Mouse (Mus musculus): ENCODE measurements at regions not wholly inside any gene's neighbourhood (a gene's known extent, or its start where the extent isn't known, plus 50 kb on each side); places are given as distances from the start of the nearest gene placed in this dataset.

DNA sequence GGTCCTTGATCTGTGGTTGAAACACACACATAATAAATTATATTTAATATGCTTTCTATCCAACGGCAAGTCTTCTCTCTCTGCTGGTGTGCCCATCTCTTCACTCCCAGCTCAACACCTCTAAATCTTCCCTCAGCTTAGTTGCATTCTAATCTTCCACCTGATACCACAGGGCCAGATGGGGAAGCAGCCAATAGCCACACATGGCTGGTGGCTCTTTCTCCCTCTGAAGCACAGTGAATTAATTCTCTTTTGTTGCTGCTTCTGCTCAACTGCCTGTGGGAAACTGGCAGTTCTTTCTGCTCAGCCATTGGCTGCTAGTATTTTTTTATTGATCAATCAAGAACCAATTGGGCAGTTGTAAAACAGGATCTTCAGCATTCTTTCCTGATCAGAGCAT is 750.0 kb downstream of the Serpinb8 start:
- DNase-seq (ENCODE audit: low spot score in 2 of 2), result no peak

DNA sequence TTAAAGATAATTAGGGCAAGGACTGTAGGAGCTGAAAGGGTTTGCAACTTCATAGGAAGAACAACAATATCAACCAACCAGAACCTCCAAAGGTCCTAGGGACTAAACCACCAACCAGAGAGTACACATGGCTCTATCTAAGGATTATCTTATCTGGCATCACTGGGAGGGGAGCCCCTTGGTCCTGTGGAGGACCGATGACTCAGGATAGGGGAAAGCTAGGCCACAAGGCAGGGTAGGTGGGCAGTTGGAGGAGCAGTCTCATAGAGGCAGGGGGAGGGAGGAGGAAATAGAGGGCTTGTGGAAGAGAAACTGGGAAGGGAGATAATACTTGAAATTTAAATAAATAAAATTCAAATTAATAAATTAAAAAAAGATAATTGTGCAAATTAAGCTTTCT is 751.5 kb downstream of the Serpinb8 start:
- no peak for DNase-seq (ENCODE audit: low spot score in 2 of 2)

DNA sequence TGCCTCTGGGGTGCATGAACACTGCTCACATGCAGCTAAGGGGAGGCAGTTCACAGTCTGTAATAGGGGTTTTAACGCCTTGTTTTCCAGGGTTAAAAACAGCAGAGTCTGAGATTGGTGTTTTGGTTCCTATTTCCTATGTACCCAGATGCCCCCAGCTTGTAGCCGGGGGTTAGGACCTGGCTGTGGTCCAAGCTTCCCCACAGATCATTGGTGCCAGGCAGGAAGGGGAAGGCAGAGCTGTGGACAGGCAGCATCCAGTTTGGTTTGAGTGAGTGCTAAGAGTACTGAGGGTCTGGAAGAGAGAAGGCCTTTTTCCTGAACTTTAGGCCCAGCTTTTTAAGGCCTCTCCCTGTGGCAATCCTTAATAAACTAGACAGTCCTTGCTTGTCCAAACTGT is 774.0 kb downstream of the Serpinb8 start:
- no peak for DNase-seq (ENCODE audit: low spot score in 2 of 2)

DNA sequence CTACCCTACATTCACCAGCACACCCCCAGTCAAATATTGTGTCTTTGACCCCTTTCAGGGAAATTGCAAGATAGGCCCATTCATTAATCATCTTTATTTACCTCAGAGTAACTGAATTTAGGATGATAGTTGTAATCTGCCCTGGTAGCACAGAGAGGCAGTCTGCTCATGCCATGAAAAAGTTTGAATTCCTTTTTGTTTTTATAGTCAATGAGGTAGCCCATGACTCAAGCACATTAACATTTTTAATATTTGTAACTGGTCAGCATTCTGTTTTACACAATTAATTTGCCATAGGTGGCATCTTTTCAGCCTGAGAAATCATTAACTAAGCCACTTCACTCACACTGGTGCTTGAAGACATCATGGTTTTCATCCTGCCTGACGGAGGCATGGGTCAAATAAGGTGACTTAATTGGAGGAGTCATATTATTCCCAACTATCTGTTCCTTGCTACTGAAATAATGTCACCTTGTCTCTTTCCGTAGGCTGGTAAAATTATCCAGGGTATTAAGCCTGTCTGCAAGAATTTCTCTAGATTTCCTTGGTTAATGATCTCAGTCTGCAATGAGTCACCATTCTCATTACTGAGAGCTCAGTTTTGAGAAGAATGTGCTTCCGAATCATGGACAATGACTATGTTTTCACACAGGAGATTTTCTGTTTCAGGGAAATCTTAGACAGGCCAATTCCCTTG is 780.2 kb downstream of the Serpinb8 start:
- DNase-seq (ENCODE audit: low spot score in 2 of 2), result no peak

DNA sequence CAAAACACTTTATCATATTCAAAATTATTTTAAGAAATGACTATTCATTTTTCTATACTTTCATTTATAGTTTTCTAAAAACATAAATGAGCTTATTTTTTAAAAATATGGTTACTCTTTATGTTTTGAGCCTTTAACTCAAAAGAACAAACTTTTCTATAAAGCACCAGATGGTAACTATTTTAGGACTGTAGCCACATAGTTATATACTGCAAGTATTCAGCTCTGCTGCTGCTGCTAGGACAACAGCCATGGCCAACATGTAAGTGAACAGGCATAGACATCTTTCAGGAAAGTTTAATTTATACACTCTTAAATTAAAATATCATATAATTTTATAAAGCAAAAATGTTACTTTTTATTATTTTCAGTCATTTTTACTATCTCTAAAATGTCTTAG is 800.1 kb downstream of the Serpinb8 start:
- no peak for DNase-seq (ENCODE audit: low spot score in 2 of 2)

DNA sequence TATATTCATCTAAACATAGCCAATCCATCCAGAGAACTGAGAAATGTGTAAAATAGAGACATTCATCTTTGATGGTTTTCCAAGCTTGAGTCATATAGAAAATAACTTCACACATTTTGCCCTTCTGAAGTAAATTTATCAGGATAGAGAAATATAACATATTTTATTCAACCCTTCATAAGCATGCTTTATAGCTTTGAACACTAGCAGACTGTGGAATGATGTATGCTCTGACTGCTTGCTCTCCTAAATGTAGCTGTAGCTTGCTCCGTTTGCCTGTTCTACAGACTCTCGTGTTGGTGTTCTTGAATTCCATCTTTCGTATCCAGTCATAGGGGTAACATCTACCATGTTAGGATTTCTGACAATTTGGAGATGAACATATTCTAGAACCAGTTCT is 800.7 kb downstream of the Serpinb8 start:
- DNase-seq (ENCODE audit: low spot score in 2 of 2), result no peak

DNA sequence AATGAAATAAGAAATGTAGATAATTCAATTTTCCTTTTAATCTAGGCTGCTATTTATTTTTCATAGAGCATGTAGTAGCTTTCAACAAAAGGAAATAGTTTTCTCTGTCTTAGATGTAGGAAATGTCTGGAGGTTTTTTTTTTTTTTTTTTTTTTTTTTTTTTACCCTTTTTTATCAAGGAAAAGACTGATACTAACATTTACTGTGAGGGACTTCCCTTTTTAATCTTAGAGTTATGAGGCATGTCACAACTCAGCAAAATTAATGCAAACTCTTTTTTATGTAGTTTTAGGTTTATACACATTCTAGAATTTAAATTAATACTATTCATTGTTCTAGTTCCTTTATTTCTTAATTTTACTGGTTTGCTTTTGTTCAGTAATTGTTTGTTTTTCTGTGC is 850.0 kb downstream of the Serpinb8 start:
- DNase-seq (ENCODE audit: low spot score in 2 of 2), result no peak

DNA sequence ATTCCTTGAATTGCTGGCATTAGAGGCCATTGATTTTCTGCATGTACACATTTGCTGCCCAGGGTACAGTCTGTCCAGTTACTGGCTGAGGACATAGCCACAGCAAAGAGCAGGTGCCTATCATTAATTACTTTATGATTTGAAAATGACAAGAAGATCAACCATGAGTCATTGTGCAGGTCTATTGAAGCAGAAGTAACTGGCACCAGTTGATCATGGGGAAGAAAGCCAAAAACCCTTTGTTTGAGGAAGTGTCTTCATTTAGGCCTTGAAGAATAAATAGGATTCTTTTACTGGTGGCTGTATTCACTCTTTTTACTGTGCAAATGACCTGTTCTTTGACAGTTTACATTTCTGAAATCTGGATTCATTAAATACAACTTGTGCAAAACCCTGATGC is 863.0 kb downstream of the Serpinb8 start:
- DNase-seq (ENCODE audit: low spot score in 2 of 2), result no peak

DNA sequence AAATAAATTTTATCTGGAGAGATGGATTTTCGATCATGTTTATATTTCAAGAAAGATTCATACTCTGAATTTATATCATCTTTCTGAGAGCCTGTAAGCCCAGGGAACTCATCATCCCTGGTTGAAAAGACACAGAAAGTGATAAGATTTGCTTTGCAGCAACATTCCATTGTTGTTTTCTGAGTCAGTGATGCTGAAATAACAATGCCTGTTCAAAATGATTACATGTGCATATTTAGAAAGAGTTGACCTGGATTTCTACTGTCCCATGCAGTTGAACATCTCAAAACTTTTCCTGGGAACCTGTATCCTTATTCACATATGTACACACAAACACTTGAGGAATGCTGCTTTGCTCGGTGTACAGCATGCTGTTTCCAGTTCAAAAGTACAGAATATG is 882.2 kb downstream of the Serpinb8 start:
- DNase-seq (ENCODE audit: low spot score in 2 of 2), result no peak

DNA sequence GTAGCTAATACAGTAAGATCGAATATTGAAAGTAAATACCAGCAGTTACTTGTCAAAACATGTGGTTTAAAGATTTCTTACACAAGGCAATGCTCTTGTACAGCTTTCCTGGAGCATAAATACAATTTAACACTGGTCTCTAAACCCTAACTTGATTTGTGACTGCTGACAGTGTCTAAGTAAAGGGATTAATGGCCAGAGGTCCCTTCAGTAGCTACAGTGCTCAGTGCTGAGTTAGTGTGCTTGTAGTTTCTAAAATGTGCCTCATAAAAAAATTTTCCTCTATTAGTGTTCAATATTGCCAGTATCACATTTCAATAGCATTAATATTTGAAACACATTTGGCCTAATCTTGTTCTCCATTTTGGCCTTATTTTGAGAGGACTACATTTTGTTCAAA is 909.0 kb downstream of the Serpinb8 start:
- DNase-seq (ENCODE audit: low spot score in 2 of 2), result no peak

DNA sequence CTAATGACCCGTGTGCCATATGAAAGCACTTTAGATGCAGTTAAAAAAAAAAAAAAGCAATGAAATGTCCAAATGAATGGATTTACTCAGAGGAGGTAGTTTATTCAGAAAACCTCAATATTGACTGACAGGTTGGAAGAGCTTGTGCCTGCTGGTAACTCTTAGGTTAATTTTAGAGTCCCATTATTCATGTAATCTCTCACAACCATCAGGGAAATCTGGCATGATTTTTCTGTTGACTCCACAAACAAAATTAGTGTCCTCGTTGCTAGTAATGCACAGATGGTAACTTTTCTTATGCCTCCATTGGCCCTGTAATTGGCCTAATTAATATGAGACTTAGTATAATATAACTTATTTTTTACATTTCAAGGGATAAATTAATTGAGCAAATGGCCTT is 937.6 kb downstream of the Serpinb8 start:
- DNase-seq (ENCODE audit: low spot score in 2 of 2), result no peak

DNA sequence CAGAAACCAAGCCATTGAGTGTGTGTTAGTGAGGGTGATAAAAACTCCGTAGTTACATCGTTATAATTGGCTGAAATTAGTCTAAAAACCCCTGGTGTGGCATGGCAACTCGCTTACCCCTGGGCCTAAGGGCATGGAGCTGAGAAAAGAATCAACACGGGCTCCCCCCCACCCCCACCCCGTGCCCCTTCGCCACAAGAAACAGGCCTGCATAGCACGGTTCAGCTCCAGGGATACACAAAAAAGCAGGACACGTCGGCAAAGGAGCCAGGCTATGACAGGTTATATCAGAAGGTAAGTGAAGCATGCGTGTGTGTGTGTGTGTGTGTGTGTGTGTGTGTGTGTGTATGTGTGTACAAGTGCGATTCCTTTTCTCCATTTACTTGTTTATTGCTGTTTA is 948.4 kb downstream of the Serpinb8 start:
- DNase-seq (ENCODE audit: low spot score in 2 of 2), result no peak

DNA sequence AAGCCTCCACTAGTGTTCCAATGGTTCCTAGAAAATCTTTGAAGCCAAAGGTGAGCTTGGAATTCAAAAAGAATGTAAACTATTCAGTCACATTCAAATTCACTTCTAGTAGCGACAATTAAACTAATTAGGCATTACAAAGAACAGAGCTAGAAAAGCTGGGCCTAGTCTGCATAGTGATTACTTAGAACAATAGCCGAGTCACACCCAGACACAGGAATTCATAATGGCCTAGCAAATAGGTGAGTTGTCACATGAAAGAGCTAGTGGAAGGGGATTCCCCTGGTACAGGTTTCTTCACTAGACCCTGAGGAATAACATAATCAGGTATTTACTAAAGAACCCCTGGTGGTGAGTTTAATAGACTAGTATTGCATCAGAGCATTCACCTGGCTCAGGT is 958.9 kb downstream of the Serpinb8 start:
- DNase-seq (ENCODE audit: low spot score in 2 of 2), result no peak

DNA sequence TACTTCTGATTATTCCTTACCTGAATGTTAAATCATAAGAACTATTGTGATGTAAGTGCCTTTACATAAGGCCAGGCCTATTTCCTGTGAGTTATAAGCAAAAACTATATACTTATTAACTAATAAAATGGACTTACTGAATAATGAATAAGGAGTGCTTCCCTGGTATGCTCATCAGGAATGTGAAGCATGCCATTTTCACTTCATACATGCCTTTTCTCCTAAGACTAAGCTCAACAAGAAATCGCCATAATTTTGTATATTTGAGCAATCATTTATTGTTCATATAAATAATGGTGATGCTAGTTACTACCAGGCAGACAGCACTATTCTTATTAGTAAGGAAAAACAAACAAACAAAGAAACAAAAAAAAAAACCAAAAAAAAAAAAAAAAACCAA is 969.1 kb downstream of the Serpinb8 start:
- no peak for DNase-seq (ENCODE audit: low spot score in 2 of 2)

DNA sequence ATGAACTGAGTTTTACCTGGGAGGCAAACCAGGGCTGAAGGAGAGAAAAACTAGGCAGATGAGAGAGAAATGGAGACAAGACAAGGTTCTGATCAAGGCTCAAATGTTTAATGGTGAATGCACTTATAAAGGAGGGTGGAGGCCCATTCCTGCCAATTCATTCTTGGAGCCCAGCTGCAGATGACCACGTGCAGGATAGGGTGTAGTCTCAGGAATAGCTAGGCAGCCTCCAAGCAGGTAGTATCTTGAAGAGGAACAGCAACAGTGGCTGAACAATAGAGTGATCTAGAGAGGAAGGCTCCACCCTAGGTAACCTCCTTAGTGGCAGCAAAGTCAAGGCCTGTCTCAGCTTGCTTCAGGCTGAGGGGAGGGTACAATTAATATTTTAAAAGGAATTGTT is 973.2 kb downstream of the Serpinb8 start:
- no peak for DNase-seq (ENCODE audit: low spot score in 2 of 2)

DNA sequence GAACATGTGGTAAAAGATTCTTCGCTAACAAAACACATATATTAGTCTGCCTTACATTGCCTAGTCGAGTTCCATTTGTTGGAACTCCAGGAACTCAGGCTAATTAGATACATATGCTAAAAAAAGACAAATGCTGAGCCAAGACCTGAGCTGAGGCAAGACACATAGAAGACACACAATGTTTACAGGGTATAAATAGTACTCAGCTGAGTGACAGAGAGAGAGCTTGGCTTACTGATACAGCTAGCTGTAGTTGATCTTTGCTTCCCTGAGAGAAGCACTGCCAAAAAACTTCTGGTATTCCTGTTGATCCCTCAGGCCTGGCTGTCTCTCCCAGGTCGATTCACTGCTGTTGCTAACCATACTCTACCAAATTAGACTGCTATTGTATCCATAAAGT is 982.2 kb downstream of the Serpinb8 start:
- DNase-seq (ENCODE audit: low spot score in 2 of 2), result peak; percentile 49 to 62

DNA sequence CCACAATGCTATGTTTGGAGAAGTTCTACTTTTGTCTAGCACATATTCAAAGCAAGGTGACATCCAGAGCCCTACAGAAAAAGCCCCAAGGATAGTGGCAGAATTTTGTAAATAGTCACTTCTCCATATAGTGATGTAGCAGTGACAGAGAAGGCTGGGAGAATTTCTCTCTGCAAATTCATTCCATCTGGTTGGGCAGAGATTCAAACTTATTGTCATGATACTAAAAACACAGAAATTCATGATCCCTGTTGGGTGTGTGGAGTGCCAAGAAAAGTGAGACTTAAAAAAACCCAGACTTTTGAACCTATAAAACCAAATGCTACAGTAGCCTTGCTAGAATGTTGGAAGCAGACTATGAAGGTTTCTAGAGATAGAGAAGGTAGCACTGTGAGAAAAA is 983.0 kb downstream of the Serpinb8 start:
- no peak for DNase-seq (ENCODE audit: low spot score in 2 of 2)

DNA sequence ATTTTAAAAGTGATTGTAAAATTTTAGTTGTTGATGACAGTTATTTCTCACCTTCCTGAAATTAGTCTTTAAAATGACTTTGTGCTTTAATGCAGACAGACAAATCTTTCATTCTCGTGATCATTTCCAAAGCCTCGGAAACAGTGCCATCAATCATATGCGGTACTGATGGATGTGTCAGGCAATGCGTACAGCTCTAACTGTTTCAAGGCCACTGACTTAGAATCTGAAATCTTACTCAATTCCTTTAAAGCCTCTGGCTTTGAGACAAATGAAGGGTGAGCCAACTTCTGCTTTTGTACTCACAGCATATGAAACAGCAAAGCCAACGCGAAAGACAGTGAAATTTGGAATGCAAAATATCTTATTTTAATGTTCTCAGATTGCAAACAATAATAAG is 987.0 kb downstream of the Serpinb8 start:
- no peak for DNase-seq (ENCODE audit: low spot score in 2 of 2)

DNA sequence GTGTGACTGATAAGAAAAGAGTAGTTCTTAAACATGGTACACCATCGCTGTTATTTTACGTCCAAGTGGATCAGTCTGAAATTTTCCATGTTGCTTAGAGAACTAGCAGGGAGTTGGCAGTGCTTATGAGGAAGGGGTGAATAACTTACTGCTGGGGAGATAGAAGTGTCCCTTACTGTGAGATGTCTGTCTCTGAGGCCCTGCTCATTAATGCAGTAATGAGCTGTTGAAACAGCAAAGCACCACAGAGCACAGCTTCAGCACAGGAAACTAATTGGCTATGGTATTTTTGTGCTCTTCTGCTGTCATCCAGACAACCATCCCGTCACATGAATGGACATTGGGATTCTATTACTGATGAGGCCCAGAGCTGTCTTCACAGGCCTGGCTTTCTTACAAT is 988.0 kb downstream of the Serpinb8 start:
- DNase-seq (ENCODE audit: low spot score in 2 of 2), result no peak

DNA sequence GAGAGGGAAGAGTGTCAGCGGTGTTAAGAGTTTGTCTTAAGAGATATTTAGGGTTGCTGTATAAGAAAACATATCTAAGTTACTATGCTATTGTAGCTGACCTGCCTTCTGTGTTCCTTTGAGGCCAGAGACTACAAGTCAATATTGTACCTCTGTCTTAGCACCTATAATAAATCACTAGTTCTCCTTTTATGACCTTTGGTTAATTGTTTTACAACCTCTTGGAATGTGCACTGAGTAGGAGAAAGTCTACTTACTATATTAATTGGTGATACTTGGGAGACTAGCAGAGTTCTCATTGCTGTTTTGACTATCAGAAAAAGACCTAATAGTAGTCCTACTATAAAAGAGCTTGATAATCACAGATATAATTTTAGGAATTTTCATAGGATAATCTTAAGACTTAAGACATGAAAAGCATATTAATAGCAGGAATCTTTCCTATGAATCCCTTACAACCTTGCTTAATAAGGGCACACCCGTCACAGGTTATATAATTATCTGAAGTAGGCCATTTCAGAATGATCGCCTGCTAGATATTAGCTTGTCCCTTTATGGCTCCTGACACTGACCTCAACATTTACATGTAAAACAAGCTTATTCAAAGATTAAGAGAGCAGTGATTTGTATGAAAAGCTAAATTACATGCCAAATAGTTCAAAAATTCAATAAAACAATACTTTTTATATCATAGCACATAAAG is 1003.1 kb downstream of the Serpinb8 start:
- no peak for DNase-seq (ENCODE audit: low spot score in 2 of 2)

DNA sequence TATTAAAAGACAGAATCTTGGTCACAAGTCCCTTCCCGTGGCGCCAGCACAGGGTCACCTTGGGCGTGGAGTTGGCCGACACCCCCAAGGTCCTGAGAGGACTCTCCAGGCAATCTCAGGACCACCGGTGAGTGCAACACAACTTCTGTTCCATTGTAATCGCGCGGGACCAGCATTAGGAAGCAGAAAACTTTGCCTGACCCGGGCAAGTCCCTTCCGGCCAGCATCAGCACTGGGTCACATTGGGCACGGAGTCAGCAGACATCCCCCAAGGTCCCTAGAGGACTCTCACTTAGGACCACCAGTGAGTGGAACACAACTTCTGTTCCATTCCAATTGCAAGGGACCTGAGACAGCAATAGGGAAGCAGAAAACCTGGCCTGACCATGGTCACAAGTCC is 1007.3 kb downstream of the Serpinb8 start:
- DNase-seq (ENCODE audit: low spot score in 2 of 2), result no peak

Measured in heart, adult 9 months (tissue).